Mouse (Mus musculus) hindbrain, embryonic 11.5 days (tissue): Measurements from ENCODE around the gene Dnmt3a. TPM values are rescaled to one million over a fixed set of nuclear protein-coding genes. Genes with fewer than 3 reads are reported as not detected.

ENCODE experiments used
- ATAC-seq: fragments of 200-750 bp; cut with Nextera tagmentation; 2 replicates; pipeline ENCODE4 v1.8.0; 2017; ENCODE audit warnings: mild to moderate bottlenecking, moderate TSS enrichment, moderate library complexity; ENCODE audit not compliant: low FRiP score
- DNase-seq: peaks from one replicate; pipeline ENCODE4 v3.0.0-alpha.2; 2015; ENCODE audit warnings: low spot score
- H3K27ac ChIP-seq: fragments of 300-500 bp; sonication (generic); 2 replicates; pipeline ENCODE4 v1.5.1; 2014; ENCODE audit warnings: mild to moderate bottlenecking, low read depth, low read length
- H3K27me3 ChIP-seq: fragments of 300-500 bp; sonication (generic); 2 replicates; pipeline ENCODE4 v1.6.1; 2014; ENCODE audit warnings: mild to moderate bottlenecking, low read length, moderate library complexity, mixed read lengths; ENCODE audit not compliant: control insufficient read depth, insufficient read depth
- H3K36me3 ChIP-seq: fragments of 300-500 bp; sonication (generic); 2 replicates; pipeline ENCODE4 v1.6.1; 2014; ENCODE audit warnings: mild to moderate bottlenecking, low read length, moderate library complexity, mixed read lengths; ENCODE audit not compliant: control insufficient read depth, insufficient read depth
- H3K4me1 ChIP-seq: fragments of 300-500 bp; sonication (generic); replicated peaks from 2 replicates; pipeline ENCODE4 v1.6.1; 2014; ENCODE audit warnings: low read length, mixed read lengths; ENCODE audit not compliant: control insufficient read depth, insufficient read depth
- H3K4me2 ChIP-seq: fragments of 300-500 bp; sonication (generic); replicated peaks from 2 replicates; pipeline ENCODE4 v1.6.1; 2014; ENCODE audit warnings: mild to moderate bottlenecking, low read depth, low read length
- H3K4me3 ChIP-seq: fragments of 300-500 bp; sonication (generic); 2 replicates; pipeline ENCODE4 v1.5.1; 2014; ENCODE audit warnings: low read depth, low read length
- H3K9ac ChIP-seq: fragments of 300-500 bp; sonication (generic); 2 replicates; pipeline ENCODE4 v1.6.1; 2014; ENCODE audit warnings: low read depth, low read length
- H3K9me3 ChIP-seq: fragments of 300-500 bp; sonication (generic); 2 replicates; pipeline ENCODE4 v1.6.1; 2016; ENCODE audit warnings: low read length; ENCODE audit not compliant: control insufficient read depth
- WGBS: fragments of 180-500 bp; shearing (Covaris S2); extraction: QIAGEN DNeasy Blood & Tissue Kit; methylation state at CpG from one replicate; pipeline ENCODE4 v1.1.7; 2014; 5-methylcytosine and 5-hydroxymethylcytosine counted together
- polyA plus RNA-seq: library from polyadenylated mRNA; unstranded; fragments of >200 nt; fragmentation: Nextera tagmentation; extraction: Ambion mirVana; gene quantifications from 2 replicates; pipeline ENCODE4 v1.2.1, GENCODE M21; 2014

Gene Dnmt3a
- polyA plus RNA-seq, 1 experiment from 2014 or later: 75.5 TPM

- ATAC-seq (no peak), DNase-seq (no peak)
- H3K4me2 ChIP-seq: no peak overlapping the region
- H3K4me1 ChIP-seq: peaks cover 4% of the 10 kb centered on the region; the same call in 1 of the 2 replicates
- H3K27ac ChIP-seq: no peak overlapping the region
- no peaks in the 10 kb centered on the region for H3K9me3 ChIP-seq
- H3K27me3 ChIP-seq: no peaks in the 10 kb centered on the region
- H3K36me3 ChIP-seq: no peaks in the 10 kb centered on the region
- H3K4me3 ChIP-seq: no peak overlapping the region
- 74% methylated on average over 9 of the region's 9 CpGs for WGBS
- no peak overlapping the region for H3K9ac ChIP-seq
Measured at GRCm38 (mm10) chr12:3872410-3873230, 66.8 kb downstream of the Dnmt3a start.

GRCm38 (mm10) chr12:3875474-3875873 is 69.7 kb downstream of the Dnmt3a start:
- Histone ChIP-seq H3K9me3 (no peaks in the 10 kb centered on the region), H3K36me3 (no peaks in the 10 kb centered on the region), H3K4me1 (peaks cover 4% of the 10 kb centered on the region; the same call in 1 of the 2 replicates), H3K9ac (no peak overlapping the region), H3K27ac (no peak overlapping the region), H3K27me3 (no peaks in the 10 kb centered on the region), H3K4me2 (no peak overlapping the region), H3K4me3 (no peak overlapping the region)
- DNase-seq (no peak), ATAC-seq (no peak)

- no peak overlapping the region for H3K4me3 ChIP-seq
- DNase-seq (no peak), ATAC-seq (no peak)
- no peak overlapping the region for H3K27ac ChIP-seq
- no peak overlapping the region for H3K9ac ChIP-seq
- no peaks in the 10 kb centered on the region for H3K9me3 ChIP-seq
- 79% methylated on average over 4 of the region's 4 CpGs for WGBS
- H3K27me3 ChIP-seq: no peaks in the 10 kb centered on the region
- H3K4me2 ChIP-seq: no peak overlapping the region
- H3K4me1 ChIP-seq: 0 out of 2 replicates have a peak, but pooled peaks cover 2% of the 10 kb centered on the region
- H3K36me3 ChIP-seq: no peaks in the 10 kb centered on the region
Measured at GRCm38 (mm10) chr12:3877376-3877775, 71.6 kb downstream of the Dnmt3a start.

GRCm38 (mm10) chr12:3881474-3881873 is 75.7 kb downstream of the Dnmt3a start:
- ATAC-seq (no peak), DNase-seq (no peak)
- H3K9me3 ChIP-seq: no peaks in the 10 kb centered on the region
- H3K4me2 ChIP-seq: no peak overlapping the region
- 87% methylated on average over 3 of the region's 3 CpGs for WGBS
- H3K27ac ChIP-seq: no peak overlapping the region
- H3K4me1 ChIP-seq: 0 out of 2 replicates have a peak, but pooled peaks cover 2% of the 10 kb centered on the region
- H3K27me3 ChIP-seq: no peaks in the 10 kb centered on the region
- H3K9ac ChIP-seq: no peak overlapping the region
- no peaks in the 10 kb centered on the region for H3K36me3 ChIP-seq
- H3K4me3 ChIP-seq: no peak overlapping the region

GRCm38 (mm10) chr12:3884892-3885493 is 79.2 kb downstream of the Dnmt3a start:
- DNase-seq (peak; percentile 34), ATAC-seq (no peak)
- Histone ChIP-seq H3K27ac (no peak overlapping the region; the same call in 1 of the 2 replicates), H3K4me2 (no peak overlapping the region), H3K4me1 (peaks cover 18% of the 10 kb centered on the region), H3K9ac (no peak overlapping the region), H3K4me3 (no peak overlapping the region), H3K27me3 (no peaks in the 10 kb centered on the region), H3K36me3 (no peaks in the 10 kb centered on the region), H3K9me3 (no peaks in the 10 kb centered on the region)
- WGBS: 11% methylated on average over 9 of the region's 9 CpGs

GRCm38 (mm10) chr12:3886601-3887000 is 80.8 kb downstream of the Dnmt3a start:
- H3K9ac ChIP-seq: no peak overlapping the region
- H3K4me2 ChIP-seq: no peak overlapping the region
- no peaks in the 10 kb centered on the region for H3K9me3 ChIP-seq
- ATAC-seq (no peak), DNase-seq (no peak)
- no peak overlapping the region for H3K27ac ChIP-seq
- peaks cover 18% of the 10 kb centered on the region for H3K4me1 ChIP-seq
- 40% methylated on average over 2 of the region's 2 CpGs for WGBS
- no peaks in the 10 kb centered on the region for H3K36me3 ChIP-seq
- no peaks in the 10 kb centered on the region for H3K27me3 ChIP-seq
- H3K4me3 ChIP-seq: no peak overlapping the region

GRCm38 (mm10) chr12:3887515-3888325 is 81.9 kb downstream of the Dnmt3a start:
- peaks cover 18% of the 10 kb centered on the region for H3K4me1 ChIP-seq
- H3K27ac ChIP-seq: peak overlapping the region; percentile 62
- H3K36me3 ChIP-seq: no peaks in the 10 kb centered on the region
- 39% methylated on average over 4 of the region's 4 CpGs for WGBS
- no peaks in the 10 kb centered on the region for H3K9me3 ChIP-seq
- ATAC-seq (peak; percentile 17; the same call in 1 of the 2 replicates), DNase-seq (peak; percentile 59)
- H3K4me3 ChIP-seq: no peak overlapping the region
- H3K4me2 ChIP-seq: no peak overlapping the region
- no peak overlapping the region for H3K9ac ChIP-seq
- no peaks in the 10 kb centered on the region for H3K27me3 ChIP-seq

- Histone ChIP-seq H3K9me3 (no peaks in the 10 kb centered on the region), H3K9ac (no peak overlapping the region), H3K4me1 (peaks cover 18% of the 10 kb centered on the region), H3K4me3 (no peak overlapping the region), H3K27ac (no peak overlapping the region), H3K4me2 (no peak overlapping the region), H3K27me3 (no peaks in the 10 kb centered on the region), H3K36me3 (no peaks in the 10 kb centered on the region)
- ATAC-seq (no peak), DNase-seq (no peak)
- 34% methylated on average over 7 of the region's 7 CpGs for WGBS
Measured at GRCm38 (mm10) chr12:3889875-3890635, 84.2 kb downstream of the Dnmt3a start.
